Mouse (Mus musculus): ENCODE measurements at regions not wholly inside any gene's neighbourhood (a gene's known extent, or its start where the extent isn't known, plus 50 kb on each side); places are given as distances from the start of the nearest gene placed in this dataset.

- no peak for TF ChIP-seq CTCF (IDR thresholded peaks at IDR 0.05; ENCODE audit: insufficient read depth, low read depth, low read length)
- no peak for TF ChIP-seq POLR2A (IDR thresholded peaks at IDR 0.05; ENCODE audit: insufficient read depth, low read depth, low read length)
Observed at GRCm38 (mm10) chr12:26999287-26999686, 343.1 kb downstream of the Sox11 start.
